Mouse (Mus musculus) heart, adult 2 months (tissue): ENCODE data around the gene Rnf41. TPM values are rescaled to one million over a fixed set of nuclear protein-coding genes. Genes with fewer than 3 reads are reported as not detected.

Experiments
- DNase-seq, 2 experiments: peaks; one replicate each; pipeline ENCODE4 v3.0.0; 2021
- H3K27ac ChIP-seq: fragments of 200-600 bp; 2 replicates; pipeline ENCODE4 v1.8.1; 2022
- H3K27me3 ChIP-seq: fragments of 200-500 bp; 2 replicates; pipeline ENCODE4 v1.6.1; 2012; ENCODE audit warnings: mild to moderate bottlenecking, low read length, inconsistent platforms, mixed read lengths; ENCODE audit not compliant: control insufficient read depth, insufficient read depth
- H3K36me3 ChIP-seq: fragments of 200-500 bp; 2 replicates; pipeline ENCODE4 v1.6.1; 2012; ENCODE audit warnings: low read length, inconsistent platforms; ENCODE audit not compliant: control insufficient read depth, insufficient read depth
- H3K4me1 ChIP-seq: fragments of 200-500 bp; 2 replicates; pipeline ENCODE4 v1.6.1; 2011; ENCODE audit warnings: low read length; ENCODE audit not compliant: control insufficient read depth, insufficient read depth
- H3K4me3 ChIP-seq: fragments of 200-600 bp; 2 replicates; pipeline ENCODE4 v1.8.1; 2022
- H3K79me2 ChIP-seq: fragments of 200-500 bp; replicated peaks from 2 replicates; pipeline ENCODE4 v1.6.1; 2012; ENCODE audit warnings: mild to moderate bottlenecking, inconsistent platforms, low read length, moderate library complexity, mixed read lengths; ENCODE audit not compliant: control insufficient read depth, insufficient read depth
- H3K9ac ChIP-seq: fragments of 200-500 bp; 2 replicates; pipeline ENCODE4 v1.6.1; 2012; ENCODE audit warnings: low read depth, mild to moderate bottlenecking, control low read depth, inconsistent platforms, low read length, mixed read lengths
- CTCF ChIP-seq: fragments of 200-600 bp; IDR thresholded peaks from 2 replicates; pipeline ENCODE4 v1.8.1; 2022; ENCODE audit warnings: antibody characterized with exemption, mild to moderate bottlenecking, moderate library complexity
- EP300 ChIP-seq: fragments of 200-500 bp; IDR thresholded peaks from 2 replicates; pipeline ENCODE4 v1.6.1; 2011; ENCODE audit warnings: low read depth, low read length, control low read depth; ENCODE audit not compliant: insufficient read depth
- POLR2A ChIP-seq: fragments of 200-500 bp; IDR thresholded peaks from 2 replicates; pipeline ENCODE4 v1.6.1; 2011; ENCODE audit warnings: mild to moderate bottlenecking, low read depth, low read length, control low read depth; ENCODE audit not compliant: insufficient read depth
- WGBS: fragments of 180-500 bp; shearing (Covaris S2); methylation state at CpG from one replicate; pipeline ENCODE4 v1.1.7; 2018; 5-methylcytosine and 5-hydroxymethylcytosine counted together
- intact Hi-C: fragments of 180-260 bp; cut with DNase I; formaldehyde crosslinking; loops from one replicate; pipeline ENCODE4 v1.15.1; 2025
- polyA plus RNA-seq: library from polyadenylated mRNA; depleted of rRNA; stranded (reverse); fragments of >200 nt; gene quantifications from 2 replicates; pipeline ENCODE4 v1.2.3, GENCODE M21; 2012
- total RNA-seq, 2 experiments: library from RNA; stranded (reverse); gene quantifications; 2 replicates each; pipeline ENCODE4 v1.2.3; 2021

Rnf41 gene
- total and polyA plus RNA-seq, 3 experiments = 12.5 to 16.9 (median 15.8) TPM

- H3K27me3 ChIP-seq = no peaks in the 10 kb centered on the region
- peak in 1 of 2 experiments; percentile 29 for DNase-seq
- H3K9ac ChIP-seq = no peak overlapping the region
- peaks cover 6% of the 10 kb centered on the region for H3K4me1 ChIP-seq
- H3K36me3 ChIP-seq = no peaks in the 10 kb centered on the region; the same call in none of the 2 replicates
- intact Hi-C loops = no loop called here
- TF ChIP-seq EP300 (no peak), POLR2A (no peak), CTCF (no peak)
- no peak overlapping the region for H3K27ac ChIP-seq
- no peaks in the 10 kb centered on the region for H3K79me2 ChIP-seq
- 71% methylated on average over 10 of the region's 10 CpGs for WGBS
- H3K4me3 ChIP-seq = no peak overlapping the region
Observed at GRCm38 (mm10) chr10:128434681-128435080, 23.2 kb downstream of the Rnf41 start.

DNA sequence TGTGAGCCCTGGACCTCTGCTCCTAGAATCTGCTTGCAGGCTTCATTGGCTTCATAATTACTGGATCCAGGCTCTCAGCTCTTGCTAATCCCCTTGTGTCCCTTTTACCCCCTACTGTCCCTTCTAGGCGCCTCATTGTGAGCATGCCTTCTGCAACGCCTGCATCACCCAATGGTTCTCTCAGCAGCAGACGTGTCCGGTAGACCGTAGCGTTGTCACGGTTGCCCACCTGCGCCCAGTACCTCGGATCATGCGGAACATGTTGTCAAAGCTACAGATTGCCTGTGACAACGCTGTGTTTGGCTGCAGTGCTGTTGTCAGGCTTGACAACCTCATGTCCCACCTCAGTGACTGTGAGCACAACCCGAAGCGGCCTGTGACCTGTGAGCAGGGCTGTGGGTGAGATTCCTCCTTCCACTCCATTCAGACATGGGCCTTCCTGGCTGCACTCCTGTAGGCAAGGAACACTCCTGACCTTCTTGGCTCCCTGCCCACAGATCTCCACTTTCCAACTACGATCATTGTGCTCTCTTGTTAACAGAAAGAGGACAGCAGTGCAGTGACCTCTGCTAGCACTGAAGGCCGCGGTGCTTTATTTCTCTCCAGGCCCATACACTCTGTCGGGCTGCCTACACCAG, 23.8 kb downstream of the Rnf41 start:
- H3K79me2 ChIP-seq = no peaks in the 10 kb centered on the region
- no peaks in the 10 kb centered on the region; the same call in none of the 2 replicates for H3K36me3 ChIP-seq
- WGBS = 57% methylated on average over 17 of the region's 17 CpGs
- peak overlapping the region; percentile 61; the same call in 1 of the 2 replicates for H3K27ac ChIP-seq
- H3K4me1 ChIP-seq = peaks cover 7% of the 10 kb centered on the region
- DNase-seq = peak; percentile 48 to 71
- H3K9ac ChIP-seq = no peak overlapping the region
- no peak for TF ChIP-seq POLR2A
- no peak for TF ChIP-seq EP300
- TF ChIP-seq CTCF = no peak
- intact Hi-C loops = no loop called here
- no peaks in the 10 kb centered on the region for H3K27me3 ChIP-seq
- H3K4me3 ChIP-seq = no peak overlapping the region

- Histone ChIP-seq H3K36me3 (no peaks in the 10 kb centered on the region; the same call in 1 of the 2 replicates), H3K4me3 (no peak overlapping the region), H3K27me3 (no peaks in the 10 kb centered on the region), H3K4me1 (peaks cover 8% of the 10 kb centered on the region), H3K27ac (peak overlapping the region; percentile 61; the same call in 1 of the 2 replicates), H3K9ac (no peak overlapping the region), H3K79me2 (no peaks in the 10 kb centered on the region)
- 46% methylated on average over 5 of the region's 5 CpGs for WGBS
- intact Hi-C loops = no loop called here
- TF ChIP-seq POLR2A = no peak
- no peak for TF ChIP-seq CTCF
- no peak for TF ChIP-seq EP300
- no peak for DNase-seq
Observed at GRCm38 (mm10) chr10:128435873-128436272, 24.4 kb downstream of the Rnf41 start.

GRCm38 (mm10) chr10:128436376-128436775, 24.9 kb downstream of the Rnf41 start:
- Histone ChIP-seq H3K36me3 (no peaks in the 10 kb centered on the region; the same call in 1 of the 2 replicates), H3K4me1 (peaks cover 8% of the 10 kb centered on the region), H3K4me3 (no peak overlapping the region), H3K9ac (no peak overlapping the region), H3K27ac (no peak overlapping the region), H3K27me3 (no peaks in the 10 kb centered on the region), H3K79me2 (no peaks in the 10 kb centered on the region)
- no peak for TF ChIP-seq CTCF
- no peak for TF ChIP-seq POLR2A
- no peak for TF ChIP-seq EP300
- 71% methylated on average over 8 of the region's 8 CpGs for WGBS
- no peak for DNase-seq
- intact Hi-C loops = no loop called here

DNA sequence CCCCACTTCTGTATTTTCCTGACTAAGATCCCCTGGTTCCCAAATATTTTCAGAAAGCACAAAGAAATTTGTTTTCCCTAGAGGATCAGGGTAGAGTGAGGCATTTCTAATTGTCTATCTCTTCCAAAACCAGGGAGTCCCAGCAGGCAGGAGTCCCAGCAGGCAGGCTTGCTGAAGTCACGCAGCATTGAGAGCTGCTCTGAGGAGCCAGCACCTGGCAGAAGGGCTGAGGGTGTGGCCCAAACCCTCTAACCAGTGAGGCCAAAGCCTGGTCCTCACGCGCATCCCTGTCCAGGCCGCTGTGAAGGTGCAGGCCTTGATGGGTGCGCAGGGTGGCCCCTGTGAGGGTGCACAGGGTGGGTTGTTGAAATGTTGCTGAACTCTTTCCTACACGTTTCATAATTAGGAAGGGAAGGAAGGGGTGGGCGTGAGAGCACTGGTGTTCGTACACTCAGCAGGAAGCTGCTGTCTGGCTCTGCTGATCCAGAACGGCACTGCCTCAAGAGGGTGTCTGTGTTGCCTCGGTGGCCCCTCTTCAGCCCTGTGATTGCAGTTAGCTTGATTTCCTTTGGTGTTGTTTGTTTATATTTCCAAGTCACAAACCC, 27.3 kb downstream of the Rnf41 start:
- DNase-seq = peak; percentile 35 to 46
- intact Hi-C loops = no loop called here
- 47% methylated on average over 10 of the region's 10 CpGs for WGBS
- Histone ChIP-seq H3K4me1 (peaks cover 8% of the 10 kb centered on the region), H3K27ac (peak overlapping the region; percentile 40), H3K36me3 (no peaks in the 10 kb centered on the region; the same call in 1 of the 2 replicates), H3K27me3 (no peaks in the 10 kb centered on the region), H3K79me2 (no peaks in the 10 kb centered on the region), H3K9ac (no peak overlapping the region), H3K4me3 (no peak overlapping the region)
- TF ChIP-seq POLR2A (no peak), EP300 (no peak), CTCF (no peak)

- Histone ChIP-seq H3K4me1 (peaks cover 6% of the 10 kb centered on the region), H3K27ac (no peak overlapping the region), H3K27me3 (no peaks in the 10 kb centered on the region), H3K36me3 (no peaks in the 10 kb centered on the region; the same call in 1 of the 2 replicates), H3K9ac (no peak overlapping the region), H3K79me2 (no peaks in the 10 kb centered on the region), H3K4me3 (no peak overlapping the region)
- 0 out of 2 replicates have a peak, but pooled peaks have one; percentile 38 for TF ChIP-seq EP300
- no peak for TF ChIP-seq POLR2A
- TF ChIP-seq CTCF = peak; percentile 71
- intact Hi-C loops = no loop called here
- DNase-seq = no peak
- 40% methylated on average over 10 of the region's 10 CpGs for WGBS
Observed at GRCm38 (mm10) chr10:128440407-128440806, 28.9 kb downstream of the Rnf41 start.
